7 mouse cellular contexts compared by ENCODE assay signal in genomic region chr9:79723090-79723489, GRCm38 (mm10). TPM values are rescaled to one million over a fixed set of nuclear protein-coding genes. Genes with fewer than 3 reads are reported as not detected.
A peak's percentile ranks its signal among the peaks of the same experiment; 100 is the strongest.
DNase-seq lines count a peak whose midpoint lies in the region; ATAC-seq and TF ChIP-seq lines count a peak whose summit lies in the region.

No protein-coding gene starts in this region.

- ATAC-seq in kidney, embryonic 15.5 days (replicated peaks; ENCODE audit: low FRiP score): no peak

- TF ChIP-seq CTCF in kidney, adult 2 months (conservative IDR thresholded peaks at IDR 0.05; ENCODE audit: insufficient read depth, insufficient read length, low read depth, low read length): 0 out of 2 replicates have a peak, but pooled peaks have one; percentile 7

- H3K27me3 ChIP-seq in kidney, adult 2 months (replicated peaks; ENCODE audit: control insufficient read depth, insufficient read depth, low read length): peaks cover 3% of the 10 kb centered on the region; the same call in 1 of the 2 replicates
- H3K27me3 ChIP-seq in kidney, embryonic 15.5 days: peaks cover 29% of the 10 kb centered on the region

- H3K9ac ChIP-seq in kidney, embryonic 15.5 days: no peak overlapping the region

- no peak for TF ChIP-seq POLR2A in kidney, adult 2 months (IDR thresholded peaks at IDR 0.05; ENCODE audit: low read depth, low read length)

- no peaks in the 10 kb centered on the region for H3K36me3 ChIP-seq in kidney, adult 2 months (ENCODE audit: control insufficient read depth, insufficient read depth, low read length)
- no peaks in the 10 kb centered on the region for H3K36me3 ChIP-seq in kidney, embryonic 15.5 days

- no peaks in the 10 kb centered on the region for H3K9me3 ChIP-seq in kidney, embryonic 15.5 days (replicated peaks)

- H3K4me3 ChIP-seq in kidney, adult 2 months (ENCODE audit: insufficient read depth, low read depth, low read length): no peak overlapping the region
- H3K4me3 ChIP-seq in kidney, embryonic 15.5 days (replicated peaks): no peak overlapping the region

- no peaks in the 10 kb centered on the region for H3K4me1 ChIP-seq in kidney, adult 2 months (ENCODE audit: control insufficient read depth, insufficient read depth, low read length)
- peaks cover 25% of the 10 kb centered on the region for H3K4me1 ChIP-seq in kidney, embryonic 15.5 days

- 32% methylated on average over 5 of the region's 5 CpGs for WGBS in kidney, adult 2 months
- WGBS in kidney, embryonic 15.5 days: 37% methylated on average over 5 of the region's 5 CpGs

- H3K27ac ChIP-seq in kidney, adult 2 months (ENCODE audit: insufficient read depth, low read depth, low read length): no peak overlapping the region
- H3K27ac ChIP-seq in kidney, embryonic 15.5 days: no peak overlapping the region

- H3K4me2 ChIP-seq in kidney, embryonic 15.5 days: no peak overlapping the region

- DNase-seq in kidney, adult 2 months: peak; percentile 63
- peak; percentile 12 for DNase-seq in urinary bladder, postnatal 14 days (ENCODE audit: low spot score)
- no peak for DNase-seq in urinary bladder, postnatal 25 days (ENCODE audit: low spot score)
- DNase-seq in embryo, embryonic 11 days: peak; percentile 75
- DNase-seq in spleen, adult 18-20 months: no peak
- DNase-seq in right cerebral cortex, postnatal 14 days: no peak

RNA-seq across cellular contexts. Expression of gene Col12a1, which starts 4.5 kb away (rescaled TPM):
- 7.1 and 9.2 TPM in 2 replicates for polyA plus RNA-seq in kidney, adult 2 months (2012; rRNA removed)
- polyA plus RNA-seq in kidney, embryonic 15.5 days (2015; fragmentation: Nextera tagmentation; extraction: Ambion mirVana): 30.5 and 33.5 TPM in 2 replicates

RNA-seq across cellular contexts. Expression of gene Cox7a2, which starts 36.6 kb away (rescaled TPM):
- 508 and 670 TPM in 2 replicates for polyA plus RNA-seq in kidney, adult 2 months (2012; rRNA removed)
- 718 and 798 TPM in 2 replicates for polyA plus RNA-seq in kidney, embryonic 15.5 days (2015; fragmentation: Nextera tagmentation; extraction: Ambion mirVana)

Comparison
In these comparisons a context has a peak if more than half of its experiments do, and no peak if none do; other contexts are left out.
1. DNase-seq: peak in kidney, adult 2 months (single experiment), urinary bladder, postnatal 14 days (single experiment) and embryo, embryonic 11 days (single experiment); none in urinary bladder, postnatal 25 days (single experiment), spleen, adult 18-20 months (0 of 2) and right cerebral cortex, postnatal 14 days (single experiment).